Mouse (Mus musculus) T-helper 1 cell (primary cell): ENCODE data around the gene Pde6d.

Experiments
- in situ Hi-C: fragments of 300-600 bp; cut with MboI, MseI; formaldehyde crosslinking; loops from one replicate; pipeline ENCODE4 v1.15.1; 2025; ENCODE audit warnings: high pct_unique_total_duplicates

Gene Pde6d

DNA sequence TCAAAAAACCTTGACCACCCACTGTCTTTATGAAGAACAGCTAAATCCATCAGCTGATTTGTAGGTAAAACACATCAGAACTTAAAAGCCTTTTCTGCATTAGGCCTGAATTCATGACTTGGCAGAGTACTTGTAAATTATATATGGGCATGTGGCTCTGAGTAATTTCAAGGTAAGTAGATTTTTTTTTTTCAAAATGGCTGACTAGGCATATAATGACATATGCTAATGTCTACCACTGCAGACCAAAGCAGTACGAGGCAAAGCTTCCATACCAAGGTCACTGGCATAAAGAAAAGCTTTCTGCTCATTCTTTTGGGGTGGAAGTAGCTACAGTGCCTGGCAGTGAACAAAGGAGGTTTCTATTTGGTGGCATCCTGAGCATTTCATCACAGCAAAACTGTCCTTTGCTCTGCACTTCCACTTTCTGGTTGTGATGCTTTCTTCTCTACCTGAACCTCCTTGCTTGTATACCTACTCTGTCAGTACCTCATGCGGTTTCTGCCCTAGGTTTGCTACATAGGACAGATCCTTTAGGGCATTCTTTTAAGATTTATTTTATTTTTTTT is 13.1 kb downstream of the Pde6d start:
- in situ Hi-C loops = no loop called here

DNA sequence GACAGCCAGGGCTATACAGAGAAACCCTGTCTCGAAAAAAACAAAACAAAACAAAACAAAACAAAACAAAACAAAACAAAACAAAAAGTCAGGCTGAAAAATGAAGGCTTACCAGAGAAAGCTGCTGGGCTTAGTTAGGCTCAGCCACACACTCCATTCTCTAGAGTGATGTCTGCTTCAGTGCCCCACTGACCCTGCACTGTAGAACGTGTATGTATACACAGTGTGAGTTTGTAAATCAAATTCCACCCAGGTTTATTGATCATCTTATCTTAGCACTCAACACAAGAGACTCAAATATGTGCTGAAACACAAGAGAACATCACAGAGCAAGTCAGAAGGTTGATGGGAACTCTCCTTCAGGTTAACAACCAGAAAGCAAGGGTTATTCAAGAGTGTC is 14.0 kb downstream of the Pde6d start:
- in situ Hi-C loops = no loop called here

DNA sequence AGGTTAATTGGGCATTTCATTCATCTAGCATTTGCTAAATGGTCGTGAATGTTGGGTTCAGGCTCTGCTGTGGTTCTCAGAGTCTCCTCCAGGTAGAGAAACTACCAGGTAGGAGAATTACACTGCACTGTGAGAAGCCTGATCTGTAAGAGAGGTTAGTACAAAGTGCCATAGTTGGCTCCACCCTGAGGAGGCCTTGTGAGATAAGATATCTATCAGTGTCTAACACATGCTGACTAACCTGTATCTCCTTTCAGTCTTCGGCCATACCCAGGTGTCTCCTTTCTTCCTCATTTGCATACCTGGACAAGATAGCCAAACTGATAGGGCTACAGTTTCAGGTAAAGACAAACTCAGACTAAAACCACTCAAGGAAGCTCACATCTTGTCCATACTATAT is 19.8 kb downstream of the Pde6d start:
- in situ Hi-C loops = no loop called here

DNA sequence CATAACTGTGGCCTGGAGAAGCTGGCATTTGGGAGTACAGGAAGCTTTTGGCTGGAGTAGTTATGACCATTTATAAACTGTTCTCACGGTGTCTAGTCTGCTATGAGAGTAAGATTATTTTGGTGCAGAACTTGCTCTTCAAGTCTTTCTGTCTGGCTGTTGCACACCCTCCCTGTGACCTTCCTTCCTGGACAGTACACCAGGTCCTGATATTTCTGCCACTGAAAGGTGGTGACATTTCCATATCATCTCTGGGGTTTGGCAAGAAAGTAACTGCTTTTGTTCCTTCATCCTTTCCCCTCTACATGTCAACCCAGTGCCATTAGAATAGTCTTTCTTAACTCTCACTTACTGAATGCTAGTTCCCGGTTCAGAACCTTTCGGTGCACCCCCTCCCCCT is 23.2 kb downstream of the Pde6d start:
- in situ Hi-C loops = no loop called here

DNA sequence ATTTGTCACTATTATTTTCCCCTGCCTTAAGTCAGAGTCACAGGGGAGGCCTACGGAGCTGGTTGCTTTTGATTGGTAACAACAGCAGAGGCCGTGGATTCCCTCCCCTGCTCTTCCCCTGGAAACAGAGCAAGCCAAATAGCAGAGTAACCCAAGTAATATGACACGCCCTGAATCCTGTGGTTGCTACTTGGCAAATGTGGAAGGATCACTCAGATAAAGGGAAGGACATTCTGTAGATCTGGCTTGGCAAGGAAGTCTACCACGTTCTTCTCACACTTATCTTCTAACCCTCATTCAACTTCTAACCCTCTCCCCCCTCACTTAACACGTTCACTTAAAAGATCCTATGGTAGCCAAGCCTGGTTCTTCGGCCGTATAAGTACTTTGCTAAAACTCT is 24.6 kb downstream of the Pde6d start:
- in situ Hi-C loops = no loop called here

DNA sequence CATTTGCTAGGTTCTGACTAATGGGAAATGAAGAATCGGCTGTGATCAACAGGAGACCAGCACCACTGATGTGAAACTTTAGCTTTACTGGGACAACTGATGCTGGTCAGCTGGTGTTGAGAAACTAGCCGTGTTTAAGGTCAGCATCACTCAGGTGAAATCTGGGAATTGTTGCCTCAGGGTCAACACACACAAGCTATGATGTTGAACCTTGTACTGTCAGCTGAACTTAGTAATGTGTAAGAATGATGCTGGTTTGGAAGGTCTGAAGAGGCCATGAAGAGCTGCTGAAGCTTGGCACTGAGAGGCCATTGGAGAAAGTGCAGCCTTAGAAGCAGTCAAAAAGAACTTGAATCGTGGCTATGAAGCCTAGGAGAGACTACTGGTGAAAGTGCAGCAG is 26.8 kb downstream of the Pde6d start:
- in situ Hi-C loops = no loop called here

DNA sequence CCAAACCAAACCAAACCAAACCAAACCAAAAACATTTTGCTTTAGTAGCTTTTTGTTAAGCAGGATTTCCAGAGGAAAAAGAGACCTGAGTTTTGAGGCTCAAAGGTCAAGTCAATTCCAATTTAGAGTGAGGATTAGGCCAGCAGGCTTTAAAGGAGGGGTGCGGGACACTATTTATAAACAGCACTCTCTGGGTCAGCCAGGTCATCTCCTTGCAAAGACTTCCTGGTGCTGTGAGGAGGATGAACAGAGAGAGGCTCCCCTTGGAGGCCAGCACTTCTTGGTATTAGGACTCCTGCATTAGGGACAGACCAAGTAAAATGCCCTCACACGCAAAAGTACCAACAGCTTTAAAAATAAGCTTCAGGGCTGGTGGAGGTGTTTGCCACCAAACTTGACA is 30.6 kb downstream of the Pde6d start:
- in situ Hi-C loops = no loop called here

DNA sequence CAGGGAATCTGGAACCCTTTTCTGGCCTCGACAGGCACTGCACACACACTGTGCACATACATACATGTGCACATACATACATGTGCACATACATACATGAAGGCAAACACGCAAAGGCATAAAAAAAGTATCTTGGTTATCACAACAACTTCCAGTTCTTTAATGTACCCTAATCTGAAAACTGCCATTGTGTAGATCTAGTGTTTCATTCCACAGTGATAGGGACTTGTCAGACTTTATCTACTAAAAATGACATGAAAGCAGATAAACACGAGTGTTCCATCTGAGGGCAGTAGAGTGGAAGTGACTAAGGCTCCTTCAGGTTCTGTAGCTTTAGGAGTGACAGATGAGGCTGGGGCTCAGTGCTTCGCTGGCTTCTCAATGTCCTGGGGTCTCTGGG is 31.1 kb downstream of the Pde6d start:
- in situ Hi-C loops = no loop called here

DNA sequence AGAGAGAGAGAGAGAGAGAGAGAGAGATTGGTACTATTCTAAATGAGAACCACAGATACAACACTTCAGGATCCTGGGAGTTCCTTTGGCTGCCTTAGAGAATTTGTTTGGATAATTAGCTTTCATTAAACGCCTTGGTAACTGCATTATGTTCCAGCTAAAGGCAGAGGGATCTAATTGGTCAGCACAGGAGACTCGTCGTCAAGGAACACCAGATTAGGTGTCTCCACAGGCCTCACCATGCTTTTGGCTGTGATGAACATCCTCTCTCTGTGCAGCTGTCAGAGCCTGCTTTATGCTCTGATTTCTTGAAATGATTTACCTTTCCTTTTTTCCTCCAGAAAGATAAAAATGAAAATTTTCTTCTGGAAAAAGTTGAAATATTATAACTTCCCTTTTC is 35.6 kb downstream of the Pde6d start:
- in situ Hi-C loops = no loop called here

DNA sequence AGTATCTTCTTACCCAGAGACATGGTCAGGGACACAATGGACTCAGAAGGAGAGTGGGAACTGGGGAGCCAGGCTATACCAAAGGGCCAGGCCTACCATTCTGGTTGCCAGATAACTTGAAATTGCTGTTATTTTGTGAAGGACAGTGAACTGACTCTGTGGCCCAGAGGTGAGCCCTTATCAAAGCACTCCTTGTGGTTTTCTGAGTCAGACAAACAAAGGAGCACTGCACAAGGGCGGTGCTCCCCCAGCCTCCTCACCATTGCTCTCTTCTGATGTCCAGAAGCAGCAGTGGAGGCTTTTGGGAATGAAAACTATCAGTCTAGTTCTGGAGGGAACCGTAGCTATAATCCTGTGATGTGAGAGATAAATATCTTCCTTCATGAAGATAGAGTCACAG is 39.8 kb downstream of the Pde6d start:
- in situ Hi-C loops = no loop called here

DNA sequence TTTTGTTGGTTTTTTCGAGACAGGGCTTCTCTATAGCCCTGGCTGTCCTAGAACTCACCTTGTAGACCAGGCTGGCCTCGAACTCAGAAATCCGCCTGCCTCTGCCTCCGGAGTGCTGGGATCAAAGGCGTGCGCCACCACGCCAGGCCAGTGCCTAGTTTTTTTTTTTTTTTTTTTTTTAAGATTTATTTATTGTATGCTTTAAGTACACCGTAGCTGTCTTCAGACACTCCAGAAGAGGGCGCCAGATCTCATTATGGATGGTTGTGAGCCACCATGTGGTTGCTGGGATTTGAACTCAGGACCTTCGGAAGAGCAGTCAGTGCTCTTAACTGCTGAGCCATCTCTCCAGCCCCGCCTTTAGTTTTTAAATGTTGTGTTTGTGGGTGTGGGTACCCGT is 42.8 kb downstream of the Pde6d start:
- in situ Hi-C loops = loop anchor here (5.0 kb wide), 1 partner anchor 43 kb away; the partner anchor contains the start of genes Cops7b and Pde6d

DNA sequence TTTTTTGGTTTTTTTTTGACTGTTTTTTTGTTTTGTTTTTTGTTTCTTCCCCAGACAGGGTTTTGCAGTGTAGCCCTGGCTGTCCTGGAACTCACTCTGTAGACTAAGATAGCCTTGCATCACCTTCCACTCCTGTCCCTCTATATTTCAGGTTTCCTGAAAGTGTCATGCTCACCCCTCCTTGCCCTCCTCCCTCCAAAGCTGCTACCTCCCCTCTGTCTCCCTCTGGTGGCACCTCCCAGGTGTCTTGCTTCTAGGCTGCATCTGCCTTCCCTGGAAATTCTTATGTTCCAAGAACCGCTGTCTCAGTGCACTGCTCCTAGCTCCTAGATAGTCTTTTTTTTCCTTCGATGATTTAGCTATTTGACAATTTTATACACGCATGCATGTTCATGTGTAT is 44.0 kb downstream of the Pde6d start:
- in situ Hi-C loops = loop anchor here (5.0 kb wide), 1 partner anchor 44 kb away; the partner anchor contains the start of genes Cops7b and Pde6d

DNA sequence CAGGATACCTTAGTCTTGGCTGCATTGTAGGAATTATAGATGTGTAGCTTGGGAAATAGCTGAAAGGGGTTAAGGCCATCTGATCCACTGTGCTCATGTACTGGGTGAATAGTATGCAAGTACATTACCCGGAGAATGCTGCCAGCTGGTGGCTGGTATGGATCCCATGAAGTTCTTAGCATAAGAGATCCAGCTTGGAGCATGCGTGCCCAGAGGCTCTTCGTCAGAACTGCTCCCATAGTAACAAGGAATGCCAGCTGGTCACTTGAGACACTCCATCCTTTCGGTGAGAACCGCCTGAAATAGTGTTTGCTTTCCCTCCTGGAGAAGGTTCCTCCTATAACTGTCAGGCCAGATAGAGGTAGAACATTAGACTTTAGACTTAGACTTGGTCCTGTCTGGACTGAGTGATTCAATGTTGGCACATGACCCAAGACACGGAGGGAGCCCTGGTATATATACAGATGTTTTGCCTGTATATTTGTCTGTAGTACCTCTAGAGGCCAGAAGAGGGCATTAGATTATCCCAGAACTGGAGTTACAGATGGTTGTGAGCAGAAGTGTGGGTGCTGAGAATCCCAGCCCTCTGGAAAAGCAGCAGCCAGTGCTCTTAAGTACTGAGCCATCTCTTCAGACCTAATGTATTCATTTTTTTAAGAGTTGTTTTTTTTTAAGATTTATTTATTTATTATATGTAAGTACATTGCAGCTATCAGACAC is 48.9 kb downstream of the Pde6d start:
- in situ Hi-C loops = loop anchor here (5.0 kb wide), 1 partner anchor 91 kb away; no protein-coding TSS in a partner anchor

DNA sequence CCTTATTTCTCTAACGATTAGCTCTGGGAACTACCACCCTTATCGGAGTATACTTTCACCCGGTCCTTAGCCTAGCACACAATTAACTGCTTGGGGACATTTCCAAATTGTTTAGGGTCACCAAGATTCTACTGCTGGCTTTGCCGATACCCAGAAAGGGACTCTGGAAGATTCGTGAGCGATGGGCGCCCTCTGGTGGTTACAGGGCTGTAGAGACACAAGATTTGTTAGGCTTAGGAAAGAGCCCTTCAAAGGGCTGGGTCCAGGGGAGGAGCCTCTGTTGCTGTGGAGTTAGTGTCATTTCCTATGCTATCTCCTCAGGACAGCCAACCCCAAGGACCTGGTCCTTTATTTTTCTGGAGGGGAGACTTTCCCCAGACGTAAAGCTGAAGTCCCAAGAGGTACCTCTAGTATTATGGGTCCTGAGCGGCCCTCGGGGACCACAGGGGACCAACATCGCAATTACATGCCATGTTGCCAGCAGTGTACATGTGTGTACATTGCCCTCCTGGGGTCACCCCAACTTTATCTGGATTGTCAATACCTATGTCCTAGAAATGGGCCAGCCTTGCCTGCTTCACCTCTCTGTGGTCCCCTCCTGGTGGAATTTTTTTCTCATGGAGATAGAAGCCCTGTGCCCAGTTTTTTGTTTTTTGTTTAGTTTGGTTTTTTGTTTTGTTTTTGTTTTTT is 49.9 kb downstream of the Pde6d start:
- in situ Hi-C loops = loop anchor here (5.0 kb wide), 1 partner anchor 90 kb away; no protein-coding TSS in a partner anchor

DNA sequence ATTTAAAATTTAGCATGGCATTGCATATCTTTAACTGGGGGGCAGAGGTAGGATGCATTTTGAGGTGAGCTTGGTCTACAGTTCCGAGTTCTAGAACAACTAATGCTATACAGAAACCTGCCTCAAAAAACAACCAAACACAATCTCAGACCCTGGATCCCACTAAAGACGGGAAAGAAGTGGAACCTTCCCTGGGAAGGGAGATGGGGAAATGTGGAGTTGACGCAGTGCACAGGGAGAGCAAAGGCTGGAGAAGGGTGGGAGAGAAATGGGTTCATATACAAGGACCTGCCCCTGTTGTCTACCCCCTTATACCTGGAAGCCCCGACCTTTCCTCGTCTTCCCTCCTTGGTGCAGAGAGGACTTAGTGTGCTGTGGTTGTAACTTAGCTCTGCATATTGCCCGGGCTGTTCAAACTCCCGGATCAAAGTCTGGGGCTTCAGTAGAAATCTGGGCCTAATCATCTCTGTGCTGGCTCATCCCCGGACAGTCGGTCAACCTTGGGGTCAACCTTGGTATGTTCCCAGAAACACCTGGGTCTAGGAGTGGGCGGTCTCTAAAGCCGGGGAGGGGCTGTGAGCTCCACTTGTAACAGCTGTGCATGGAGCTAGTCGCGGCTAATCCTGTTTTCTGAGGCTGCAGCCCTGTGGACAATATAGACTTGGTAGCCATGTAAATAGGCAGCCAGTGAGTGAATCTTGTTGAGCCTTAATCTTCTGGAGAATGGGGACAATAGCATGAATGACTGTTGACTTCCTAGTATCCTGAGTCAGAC is 50.7 kb downstream of the Pde6d start:
- in situ Hi-C loops = loop anchor here (5.0 kb wide), 1 partner anchor 89 kb away; no protein-coding TSS in a partner anchor

DNA sequence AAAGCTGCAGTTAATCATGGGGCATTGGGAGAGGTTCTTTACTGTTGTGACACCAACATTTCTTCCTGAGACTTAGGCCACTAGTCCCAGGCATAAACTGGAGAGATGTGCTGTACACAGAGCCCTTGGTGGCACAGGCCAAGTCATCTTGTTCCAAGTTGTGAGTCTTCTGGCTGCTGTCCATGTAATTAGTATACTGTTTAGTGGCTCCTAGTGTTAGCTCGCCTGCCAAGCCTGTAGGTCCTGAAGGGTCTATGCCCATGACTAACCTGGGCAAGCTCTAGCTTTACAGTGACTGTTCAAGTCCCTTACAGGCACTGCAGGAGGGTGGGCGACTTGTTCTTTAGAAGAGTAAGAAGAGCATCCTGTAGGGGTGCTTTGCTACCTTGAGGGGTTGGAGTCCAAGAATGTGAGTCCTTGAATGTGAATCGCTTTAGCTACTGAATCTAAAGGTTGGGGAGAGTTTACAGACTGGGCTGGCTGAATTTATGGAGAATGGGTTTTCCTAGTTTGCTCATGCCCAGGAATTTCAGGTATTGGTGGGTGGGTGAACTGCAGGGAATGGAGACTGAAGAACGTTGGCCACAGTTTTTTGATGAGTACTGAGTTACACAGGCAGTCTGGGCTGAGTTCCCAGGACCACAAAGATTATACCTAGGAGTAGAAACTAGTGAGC is 51.4 kb downstream of the Pde6d start:
- in situ Hi-C loops = loop anchor here (5.0 kb wide), 1 partner anchor 89 kb away; no protein-coding TSS in a partner anchor

DNA sequence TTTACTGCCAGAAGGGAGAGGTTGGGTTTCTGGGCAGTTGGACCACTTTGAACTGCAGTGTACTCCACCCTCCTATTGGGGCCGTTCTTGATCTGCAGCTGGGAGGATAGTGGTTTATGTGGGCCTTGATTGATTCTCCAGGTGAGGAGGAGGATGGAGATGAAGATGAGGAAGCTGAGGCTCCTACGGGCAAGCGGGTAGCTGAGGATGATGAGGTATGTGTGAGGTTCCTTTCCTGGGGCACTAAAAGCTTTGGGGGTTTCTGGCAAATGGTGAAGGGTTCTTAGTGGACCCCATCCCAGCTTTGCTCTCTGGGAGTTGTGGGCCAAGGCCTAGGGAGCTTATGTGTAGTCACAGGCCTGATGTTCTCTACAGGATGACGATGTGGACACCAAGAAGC is 52.8 kb downstream of the Pde6d start:
- in situ Hi-C loops = no loop called here

DNA sequence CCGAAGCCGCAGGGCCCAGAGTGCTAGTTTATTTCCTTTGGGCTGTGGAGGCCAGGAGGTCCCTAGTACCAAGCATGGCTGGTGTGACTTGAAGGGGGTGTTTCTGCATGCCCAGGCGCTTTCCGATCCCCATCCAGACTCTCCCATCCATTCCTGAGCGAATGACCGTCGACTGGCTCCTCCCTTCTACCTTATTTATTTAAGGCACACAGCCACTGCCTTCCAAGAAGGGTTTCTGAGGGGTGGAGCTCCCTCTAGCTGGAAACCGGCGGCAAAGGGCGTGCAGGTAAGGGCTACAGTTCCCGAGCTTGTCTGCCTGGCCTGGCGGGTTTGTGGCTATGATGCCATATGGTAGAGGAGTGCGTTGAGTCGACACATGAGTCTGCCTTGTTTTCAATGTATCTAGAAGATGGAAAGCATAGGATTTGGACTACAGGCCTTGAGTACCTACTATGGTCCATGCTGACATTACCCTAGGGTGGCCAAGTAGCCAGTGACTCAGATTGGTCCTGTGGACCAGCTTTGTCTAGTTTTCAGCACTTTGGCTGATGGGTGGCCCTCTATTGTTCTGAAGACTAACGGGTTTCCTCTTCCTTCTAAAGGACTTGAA is 53.8 kb downstream of the Pde6d start:
- in situ Hi-C loops = no loop called here

DNA sequence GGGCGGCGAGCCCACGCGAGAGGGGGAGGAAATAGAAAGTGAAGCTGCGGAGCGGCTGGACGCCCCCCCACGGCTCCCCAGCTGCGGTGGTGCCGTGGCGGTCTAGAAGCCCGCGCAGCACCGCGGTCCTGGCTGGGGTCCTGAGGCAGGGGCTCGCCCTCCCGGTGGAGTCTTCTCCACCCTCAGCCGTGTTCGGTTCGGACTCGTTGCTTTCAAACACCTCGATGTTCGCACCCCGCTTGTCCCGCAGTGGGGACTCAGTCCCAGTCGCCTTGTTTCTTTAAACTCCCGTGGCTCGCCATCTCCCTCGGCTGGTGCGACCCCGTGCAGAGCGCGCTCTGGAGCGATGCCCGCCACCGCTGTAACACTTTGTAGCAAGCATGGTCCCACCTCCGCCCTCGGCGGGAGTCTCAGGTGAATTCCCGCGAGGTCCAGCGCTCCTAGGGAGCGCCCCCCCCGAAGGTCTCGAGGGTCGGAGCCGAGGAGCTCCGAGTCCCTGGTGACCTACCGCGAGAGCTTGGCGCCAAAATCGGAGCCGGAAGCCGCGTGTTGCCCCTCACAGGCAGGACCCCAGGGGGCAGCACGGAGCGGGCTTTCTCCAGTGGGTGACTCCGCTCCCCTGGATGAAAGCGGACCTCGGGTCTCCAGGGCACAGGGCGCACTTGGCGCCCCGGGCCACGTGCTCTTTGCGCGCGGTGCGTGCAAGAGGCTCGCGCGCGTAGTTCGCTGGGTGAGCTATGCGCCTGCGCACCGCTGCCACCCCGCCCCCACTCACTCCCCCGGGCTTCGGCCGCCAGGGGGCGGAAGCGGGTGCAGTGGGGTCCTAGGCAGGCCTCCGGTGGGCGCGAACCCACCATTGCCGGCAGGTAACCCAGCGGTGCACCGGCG is 54.6 kb downstream of the Pde6d start:
- in situ Hi-C loops = no loop called here
